Comparison of ENCODE assay signal across 10 mouse cellular contexts in the genomic region with DNA sequence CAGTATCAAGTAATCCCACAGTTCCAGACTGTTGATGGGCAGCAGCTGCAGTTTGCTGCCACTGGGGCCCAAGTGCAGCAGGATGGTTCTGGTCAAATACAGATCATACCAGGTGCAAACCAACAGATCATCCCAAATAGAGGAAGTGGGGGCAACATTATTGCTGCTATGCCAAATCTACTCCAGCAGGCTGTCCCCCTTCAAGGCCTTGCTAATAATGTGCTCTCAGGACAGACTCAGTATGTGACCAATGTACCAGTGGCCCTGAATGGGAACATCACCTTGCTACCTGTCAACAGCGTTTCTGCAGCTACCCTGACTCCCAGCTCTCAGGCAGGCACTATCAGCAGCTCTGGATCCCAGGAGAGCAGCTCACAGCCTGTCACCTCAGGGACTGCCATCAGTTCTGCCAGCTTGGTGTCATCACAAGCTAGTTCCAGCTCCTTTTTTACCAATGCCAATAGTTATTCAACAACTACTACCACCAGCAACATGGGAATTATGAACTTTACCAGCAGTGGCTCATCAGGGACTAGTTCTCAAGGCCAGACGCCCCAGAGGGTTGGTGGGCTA. TPM values are rescaled to one million over a fixed set of nuclear protein-coding genes. Genes with fewer than 3 reads are reported as not detected.
DNase-seq lines count a peak whose midpoint lies in the region; ATAC-seq and TF ChIP-seq lines count a peak whose summit lies in the region.
"Had no signal": no experiment of that assay in that cellular context is flagged by ENCODE, and none has a peak within 500 bp of the region (broad histone marks: within the 10 kb centered on the region; RNA-seq: fewer than 3 reads in every experiment).

No protein-coding gene starts in this region.

- peaks cover 65% of the 10 kb centered on the region for H3K36me3 ChIP-seq in hindbrain, embryonic 10.5 days
- H3K36me3 ChIP-seq in hindbrain, embryonic 12.5 days = peaks cover 49% of the 10 kb centered on the region
- peaks cover 59% of the 10 kb centered on the region for H3K36me3 ChIP-seq in midbrain, embryonic 13.5 days
- peaks cover 32% of the 10 kb centered on the region for H3K36me3 ChIP-seq in midbrain, embryonic 15.5 days (replicated peaks)
- peaks cover 60% of the 10 kb centered on the region for H3K36me3 ChIP-seq in embryonic facial prominence, embryonic 14.5 days (ENCODE audit: control insufficient read depth, insufficient read depth, low read length)
- peaks cover 45% of the 10 kb centered on the region for H3K36me3 ChIP-seq in myocyte (ENCODE audit: control insufficient read depth, insufficient read depth)

- no peak for DNase-seq in hindbrain, embryonic 10.5 days (ENCODE audit: low spot score)
- no peak for DNase-seq in embryonic facial prominence, embryonic 14.5 days (ENCODE audit: low spot score)
- DNase-seq in gastrocnemius, postnatal 14 days = no peak
- DNase-seq: kidney, adult 2 months; right cerebral cortex, postnatal 4 days had no signal

- H3K79me2 ChIP-seq in myocyte (ENCODE audit: control insufficient read depth, insufficient read depth) = peaks cover 69% of the 10 kb centered on the region

- no peak for TF ChIP-seq POLR2A in myocyte (IDR thresholded peaks at IDR 0.05; ENCODE audit: insufficient read length, low read depth)

- H3K4me1 ChIP-seq in hindbrain, embryonic 10.5 days (replicated peaks) = peaks cover 50% of the 10 kb centered on the region
- peaks cover 48% of the 10 kb centered on the region for H3K4me1 ChIP-seq in hindbrain, embryonic 12.5 days
- peaks cover 55% of the 10 kb centered on the region for H3K4me1 ChIP-seq in midbrain, embryonic 13.5 days (replicated peaks)
- peaks cover 55% of the 10 kb centered on the region for H3K4me1 ChIP-seq in midbrain, embryonic 15.5 days
- peaks cover 31% of the 10 kb centered on the region for H3K4me1 ChIP-seq in embryonic facial prominence, embryonic 14.5 days (ENCODE audit: control insufficient read depth, insufficient read depth, low read length)

- H3K27ac ChIP-seq in hindbrain, embryonic 10.5 days = no peak overlapping the region
- H3K27ac ChIP-seq in hindbrain, embryonic 12.5 days = no peak overlapping the region
- no peak overlapping the region for H3K27ac ChIP-seq in midbrain, embryonic 13.5 days
- no peak overlapping the region for H3K27ac ChIP-seq in midbrain, embryonic 15.5 days
- H3K27ac ChIP-seq in embryonic facial prominence, embryonic 14.5 days (replicated peaks; ENCODE audit: low read depth, low read length) = no peak overlapping the region

- no peak overlapping the region for H3K9ac ChIP-seq in hindbrain, embryonic 12.5 days
- no peak overlapping the region for H3K9ac ChIP-seq in midbrain, embryonic 13.5 days (replicated peaks)
- no peak overlapping the region for H3K9ac ChIP-seq in midbrain, embryonic 15.5 days
- 0 out of 2 replicates have a peak overlapping the region, but pooled peaks have one; percentile 21 for H3K9ac ChIP-seq in embryonic facial prominence, embryonic 14.5 days (ENCODE audit: low read depth, low read length)

- no peak for ATAC-seq in hindbrain, embryonic 12.5 days (ENCODE audit: low FRiP score)
- ATAC-seq in midbrain, embryonic 13.5 days = no peak
- ATAC-seq in midbrain, embryonic 15.5 days (replicated peaks) = no peak
- no peak for ATAC-seq in embryonic facial prominence, embryonic 14.5 days (ENCODE audit: low read depth)

- 86% methylated on average over 2 of the region's 2 CpGs for WGBS in hindbrain, embryonic 10.5 days
- WGBS in hindbrain, embryonic 12.5 days = 87% methylated on average over 2 of the region's 2 CpGs
- 83% methylated on average over 2 of the region's 2 CpGs for WGBS in midbrain, embryonic 13.5 days
- 84% methylated on average over 2 of the region's 2 CpGs for WGBS in midbrain, embryonic 15.5 days
- 93% methylated on average over 2 of the region's 2 CpGs for WGBS in embryonic facial prominence, embryonic 14.5 days

- H3K4me2 ChIP-seq in hindbrain, embryonic 12.5 days (replicated peaks) = no peak overlapping the region
- H3K4me2 ChIP-seq in midbrain, embryonic 13.5 days (replicated peaks) = peak overlapping the region; percentile 32; the same call in 1 of the 2 replicates
- H3K4me2 ChIP-seq in midbrain, embryonic 15.5 days = no peak overlapping the region
- no peak overlapping the region for H3K4me2 ChIP-seq in embryonic facial prominence, embryonic 14.5 days (ENCODE audit: low read depth, low read length)
- H3K4me2 ChIP-seq in myocyte (ENCODE audit: low read depth) = peak overlapping the region; percentile 25

- no peak overlapping the region for H3ac ChIP-seq in myocyte (ENCODE audit: control insufficient read depth, insufficient read length)

- H3K4me3 ChIP-seq in hindbrain, embryonic 10.5 days = peak overlapping the region; percentile 25; the same call in 1 of the 2 replicates
- no peak overlapping the region for H3K4me3 ChIP-seq in hindbrain, embryonic 12.5 days
- H3K4me3 ChIP-seq in midbrain, embryonic 13.5 days (replicated peaks) = no peak overlapping the region
- H3K4me3 ChIP-seq in midbrain, embryonic 15.5 days = no peak overlapping the region
- H3K4me3 ChIP-seq in embryonic facial prominence, embryonic 14.5 days (ENCODE audit: low read depth, low read length) = no peak overlapping the region
- no peak overlapping the region for H3K4me3 ChIP-seq in myocyte

- intact Hi-C loops in gastrocnemius, postnatal 14 days (cut with DNase I; ENCODE audit: low total_unique reads) = no loop called here

- no peaks in the 10 kb centered on the region for H3K9me3 ChIP-seq in hindbrain, embryonic 10.5 days
- H3K9me3 ChIP-seq in hindbrain, embryonic 12.5 days (replicated peaks) = no peaks in the 10 kb centered on the region
- no peaks in the 10 kb centered on the region for H3K9me3 ChIP-seq in midbrain, embryonic 13.5 days
- H3K9me3 ChIP-seq in midbrain, embryonic 15.5 days = no peaks in the 10 kb centered on the region
- H3K9me3 ChIP-seq in embryonic facial prominence, embryonic 14.5 days (ENCODE audit: control insufficient read depth, low read length) = no peaks in the 10 kb centered on the region

- no peaks in the 10 kb centered on the region for H3K27me3 ChIP-seq in hindbrain, embryonic 10.5 days (ENCODE audit: insufficient read depth, poor library complexity, severe bottlenecking)
- H3K27me3 ChIP-seq in hindbrain, embryonic 12.5 days = no peaks in the 10 kb centered on the region
- no peaks in the 10 kb centered on the region for H3K27me3 ChIP-seq in midbrain, embryonic 13.5 days
- no peaks in the 10 kb centered on the region for H3K27me3 ChIP-seq in midbrain, embryonic 15.5 days (replicated peaks)
- H3K27me3 ChIP-seq in embryonic facial prominence, embryonic 14.5 days (replicated peaks; ENCODE audit: control insufficient read depth, insufficient read depth, low read length) = no peaks in the 10 kb centered on the region
- no peaks in the 10 kb centered on the region for H3K27me3 ChIP-seq in myocyte (ENCODE audit: control insufficient read depth, insufficient read depth, insufficient read length)

RNA-seq across cellular contexts. Expression of a gene that starts 2.7 kb away (rescaled TPM):
- polyA plus RNA-seq in hindbrain, embryonic 10.5 days (2016; fragmentation: Nextera tagmentation; extraction: Ambion mirVana) = 6.1 and 9.3 TPM in 2 replicates
- 9.1 and 9.3 TPM in 2 replicates for polyA plus RNA-seq in hindbrain, embryonic 12.5 days (2016; fragmentation: Nextera tagmentation; extraction: Ambion mirVana)
- polyA plus RNA-seq in midbrain, embryonic 13.5 days (2015; fragmentation: Nextera tagmentation; extraction: Ambion mirVana) = 5.6 TPM in 2 replicates
- 3.4 and 4.1 TPM in 2 replicates for polyA plus RNA-seq in midbrain, embryonic 15.5 days (2015; fragmentation: Nextera tagmentation; extraction: Ambion mirVana)
- polyA plus RNA-seq in embryonic facial prominence, embryonic 14.5 days (2014; fragmentation: Nextera tagmentation; extraction: Ambion mirVana) = 15.5 and 16.5 TPM in 2 replicates
- 11.7 TPM for polyA plus RNA-seq in myocyte (2012; fragmentation: generic; extraction: Trizol)
- total RNA-seq in gastrocnemius, postnatal 14 days (2021) = 10 to 100 TPM; 27.5 to 31.2 TPM

RNA-seq across cellular contexts. Expression of a gene that starts 36.5 kb away (rescaled TPM):
- polyA plus RNA-seq in hindbrain, embryonic 10.5 days (2016; fragmentation: Nextera tagmentation; extraction: Ambion mirVana) = 0.17 and 0.18 TPM in 2 replicates
- 0.23 TPM in 1 of 2 replicates, not detected in the other for polyA plus RNA-seq in hindbrain, embryonic 12.5 days (2016; fragmentation: Nextera tagmentation; extraction: Ambion mirVana)
- polyA plus RNA-seq in midbrain, embryonic 13.5 days (2015; fragmentation: Nextera tagmentation; extraction: Ambion mirVana) = 0.30 and 0.74 TPM in 2 replicates
- polyA plus RNA-seq in midbrain, embryonic 15.5 days (2015; fragmentation: Nextera tagmentation; extraction: Ambion mirVana) = 0.30 and 0.34 TPM in 2 replicates
- 0.26 and 0.96 TPM in 2 replicates for polyA plus RNA-seq in embryonic facial prominence, embryonic 14.5 days (2014; fragmentation: Nextera tagmentation; extraction: Ambion mirVana)
- polyA plus RNA-seq in myocyte (2012; fragmentation: generic; extraction: Trizol) = 0.32 TPM
- total RNA-seq in gastrocnemius, postnatal 14 days (2021) = 1 to 10 TPM; 4.5 to 5.0 TPM

RNA-seq across cellular contexts. Expression of a gene that starts 41.7 kb away (rescaled TPM):
- polyA plus RNA-seq in hindbrain, embryonic 10.5 days (2016; fragmentation: Nextera tagmentation; extraction: Ambion mirVana) = 1.0 and 1.2 TPM in 2 replicates
- polyA plus RNA-seq in hindbrain, embryonic 12.5 days (2016; fragmentation: Nextera tagmentation; extraction: Ambion mirVana) = 1.9 and 2.1 TPM in 2 replicates
- 0.14 and 0.28 TPM in 2 replicates for polyA plus RNA-seq in midbrain, embryonic 13.5 days (2015; fragmentation: Nextera tagmentation; extraction: Ambion mirVana)
- polyA plus RNA-seq in midbrain, embryonic 15.5 days (2015; fragmentation: Nextera tagmentation; extraction: Ambion mirVana) = 0.09 and 0.26 TPM in 2 replicates
- 31.2 and 45.0 TPM in 2 replicates for polyA plus RNA-seq in embryonic facial prominence, embryonic 14.5 days (2014; fragmentation: Nextera tagmentation; extraction: Ambion mirVana)
- polyA plus RNA-seq in myocyte (2012; fragmentation: generic; extraction: Trizol) = 0.24 TPM
- under 1 TPM; 0.11 to 0.14 TPM for total RNA-seq in gastrocnemius, postnatal 14 days (2021)
- polyA plus RNA-seq: heart, postnatal 0 days had no signal

RNA-seq across cellular contexts. Expression of a gene that starts 50.2 kb away (rescaled TPM):
- 84.3 and 98.2 TPM in 2 replicates for polyA plus RNA-seq in hindbrain, embryonic 10.5 days (2016; fragmentation: Nextera tagmentation; extraction: Ambion mirVana)
- polyA plus RNA-seq in hindbrain, embryonic 12.5 days (2016; fragmentation: Nextera tagmentation; extraction: Ambion mirVana) = 89.7 and 91.3 TPM in 2 replicates
- polyA plus RNA-seq in midbrain, embryonic 13.5 days (2015; fragmentation: Nextera tagmentation; extraction: Ambion mirVana) = 113 and 119 TPM in 2 replicates
- 103 and 107 TPM in 2 replicates for polyA plus RNA-seq in midbrain, embryonic 15.5 days (2015; fragmentation: Nextera tagmentation; extraction: Ambion mirVana)
- polyA plus RNA-seq in embryonic facial prominence, embryonic 14.5 days (2014; fragmentation: Nextera tagmentation; extraction: Ambion mirVana) = 95.9 and 97.6 TPM in 2 replicates
- polyA plus RNA-seq in myocyte (2012; fragmentation: generic; extraction: Trizol) = 92.9 TPM
- total RNA-seq in gastrocnemius, postnatal 14 days (2021) = 10 to 100 TPM; 12.1 to 13.6 TPM

RNA-seq across cellular contexts. Expression of a gene that starts 58.1 kb away (rescaled TPM):
- polyA plus RNA-seq in hindbrain, embryonic 10.5 days (2016; fragmentation: Nextera tagmentation; extraction: Ambion mirVana) = 102 and 122 TPM in 2 replicates
- 54.6 and 60.9 TPM in 2 replicates for polyA plus RNA-seq in hindbrain, embryonic 12.5 days (2016; fragmentation: Nextera tagmentation; extraction: Ambion mirVana)
- polyA plus RNA-seq in midbrain, embryonic 13.5 days (2015; fragmentation: Nextera tagmentation; extraction: Ambion mirVana) = 41.4 and 44.1 TPM in 2 replicates
- polyA plus RNA-seq in midbrain, embryonic 15.5 days (2015; fragmentation: Nextera tagmentation; extraction: Ambion mirVana) = 37.4 and 37.9 TPM in 2 replicates
- polyA plus RNA-seq in embryonic facial prominence, embryonic 14.5 days (2014; fragmentation: Nextera tagmentation; extraction: Ambion mirVana) = 52.5 and 60.5 TPM in 2 replicates
- polyA plus RNA-seq in myocyte (2012; fragmentation: generic; extraction: Trizol) = 57.5 TPM
- total RNA-seq in gastrocnemius, postnatal 14 days (2021) = 1 to 10 TPM; 7.2 to 8.4 TPM

Comparison
In these comparisons a context has a peak if more than half of its experiments do, and no peak if none do; other contexts are left out.
1. H3K4me2 ChIP-seq: peak in midbrain, embryonic 13.5 days (single experiment) and myocyte (single experiment); none in hindbrain, embryonic 12.5 days (single experiment), midbrain, embryonic 15.5 days (single experiment) and embryonic facial prominence, embryonic 14.5 days (single experiment).
2. RNA of a gene that starts 41.7 kb away (polyA plus RNA-seq): 31.2 to 45.0 TPM in embryonic facial prominence, embryonic 14.5 days; 1.9 to 2.1 TPM in hindbrain, embryonic 12.5 days, 1.0 to 1.2 TPM in hindbrain, embryonic 10.5 days, 0.14 to 0.28 TPM in midbrain, embryonic 13.5 days, 0.09 to 0.26 TPM in midbrain, embryonic 15.5 days and 0.24 TPM in myocyte (single experiment); every median in the first group is over 10 times any median in the second.